Mouse (Mus musculus): ENCODE results near the gene Ffar4. TPM values are rescaled to one million over a fixed set of nuclear protein-coding genes. Genes with fewer than 3 reads are reported as not detected.
A peak's percentile ranks its signal among the peaks of the same experiment; 100 is the strongest.

Gene Ffar4
- polyA plus RNA-seq, 1 experiment: not detected

GRCm38 (mm10) chr19:38075051-38075450 lies 21.8 kb upstream of the Ffar4 start:
- no peak overlapping the region for H3K9ac ChIP-seq (ENCODE audit: low read depth, poor library complexity, severe bottlenecking)
- H3K4me1 ChIP-seq (ENCODE audit: control insufficient read depth, insufficient read depth, low read length): no peaks in the 10 kb centered on the region
- H3K4me3 ChIP-seq (ENCODE audit: low read depth, low read length): no peak overlapping the region
- TF ChIP-seq POLR2A (IDR thresholded peaks at IDR 0.05; ENCODE audit: insufficient read depth, low read length) (no peak), CTCF (IDR thresholded peaks at IDR 0.05; ENCODE audit: low read depth, low read length) (no peak), EP300 (IDR thresholded peaks at IDR 0.05; ENCODE audit: insufficient read depth, low read depth, low read length) (no peak)
- H3K27me3 ChIP-seq (ENCODE audit: control insufficient read depth, insufficient read depth, low read length, poor library complexity, severe bottlenecking): no peaks in the 10 kb centered on the region
- H3K36me3 ChIP-seq (ENCODE audit: control insufficient read depth, insufficient read depth, low read length, poor library complexity, severe bottlenecking): peaks cover 43% of the 10 kb centered on the region
- H3K9me3 ChIP-seq (replicated peaks; ENCODE audit: control insufficient read depth, insufficient read depth, low read length, poor library complexity, severe bottlenecking): no peaks in the 10 kb centered on the region
- H3K27ac ChIP-seq (ENCODE audit: insufficient read depth, low read length): no peak overlapping the region

- Histone ChIP-seq H3K27me3 (ENCODE audit: control insufficient read depth, insufficient read depth, low read length, poor library complexity, severe bottlenecking) (no peaks in the 10 kb centered on the region), H3K4me3 (ENCODE audit: low read depth, low read length) (no peak overlapping the region), H3K27ac (ENCODE audit: insufficient read depth, low read length) (no peak overlapping the region), H3K9me3 (replicated peaks; ENCODE audit: control insufficient read depth, insufficient read depth, low read length, poor library complexity, severe bottlenecking) (no peaks in the 10 kb centered on the region), H3K9ac (ENCODE audit: low read depth, poor library complexity, severe bottlenecking) (no peak overlapping the region), H3K4me1 (ENCODE audit: control insufficient read depth, insufficient read depth, low read length) (no peaks in the 10 kb centered on the region), H3K36me3 (ENCODE audit: control insufficient read depth, insufficient read depth, low read length, poor library complexity, severe bottlenecking) (peaks cover 31% of the 10 kb centered on the region)
- TF ChIP-seq EP300 (IDR thresholded peaks at IDR 0.05; ENCODE audit: insufficient read depth, low read depth, low read length): no peak
- TF ChIP-seq CTCF (IDR thresholded peaks at IDR 0.05; ENCODE audit: low read depth, low read length): peak; percentile 5
Observed at GRCm38 (mm10) chr19:38076251-38076650, 20.6 kb upstream of the Ffar4 start.

GRCm38 (mm10) chr19:38077851-38078540 lies 18.9 kb upstream of the Ffar4 start:
- Histone ChIP-seq H3K4me3 (ENCODE audit: low read depth, low read length) (no peak overlapping the region), H3K9ac (ENCODE audit: low read depth, poor library complexity, severe bottlenecking) (no peak overlapping the region), H3K9me3 (replicated peaks; ENCODE audit: control insufficient read depth, insufficient read depth, low read length, poor library complexity, severe bottlenecking) (no peaks in the 10 kb centered on the region), H3K27me3 (ENCODE audit: control insufficient read depth, insufficient read depth, low read length, poor library complexity, severe bottlenecking) (no peaks in the 10 kb centered on the region), H3K27ac (ENCODE audit: insufficient read depth, low read length) (no peak overlapping the region), H3K4me1 (ENCODE audit: control insufficient read depth, insufficient read depth, low read length) (no peaks in the 10 kb centered on the region), H3K36me3 (ENCODE audit: control insufficient read depth, insufficient read depth, low read length, poor library complexity, severe bottlenecking) (peaks cover 15% of the 10 kb centered on the region)
- TF ChIP-seq CTCF (IDR thresholded peaks at IDR 0.05; ENCODE audit: low read depth, low read length) (no peak), EP300 (IDR thresholded peaks at IDR 0.05; ENCODE audit: insufficient read depth, low read depth, low read length) (no peak), POLR2A (IDR thresholded peaks at IDR 0.05; ENCODE audit: insufficient read depth, low read length) (no peak)

DNA sequence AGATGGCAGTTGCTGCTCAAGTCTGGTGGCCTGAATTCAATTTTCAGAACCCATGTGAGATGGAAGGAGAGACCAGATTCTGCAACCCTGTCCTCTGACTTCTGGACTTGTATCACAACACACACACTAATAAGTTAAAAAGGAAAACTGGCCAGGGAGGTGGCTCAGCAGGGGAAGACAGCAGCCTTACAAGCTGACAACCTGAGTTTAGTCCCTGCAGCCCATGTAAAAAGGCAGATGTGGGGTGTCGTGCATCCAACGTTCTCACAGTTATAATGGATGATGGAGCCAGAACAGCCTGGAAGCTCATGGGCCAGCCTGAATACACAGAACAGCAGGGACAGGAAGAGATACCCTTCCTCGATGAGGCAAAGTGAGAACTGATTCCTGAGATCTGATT lies 15.5 kb upstream of the Ffar4 start:
- no peak overlapping the region for H3K27ac ChIP-seq (ENCODE audit: insufficient read depth, low read length)
- no peak overlapping the region for H3K9ac ChIP-seq (ENCODE audit: low read depth, poor library complexity, severe bottlenecking)
- TF ChIP-seq EP300 (IDR thresholded peaks at IDR 0.05; ENCODE audit: insufficient read depth, low read depth, low read length) (no peak), CTCF (IDR thresholded peaks at IDR 0.05; ENCODE audit: low read depth, low read length) (no peak), POLR2A (IDR thresholded peaks at IDR 0.05; ENCODE audit: insufficient read depth, low read length) (no peak)

DNA sequence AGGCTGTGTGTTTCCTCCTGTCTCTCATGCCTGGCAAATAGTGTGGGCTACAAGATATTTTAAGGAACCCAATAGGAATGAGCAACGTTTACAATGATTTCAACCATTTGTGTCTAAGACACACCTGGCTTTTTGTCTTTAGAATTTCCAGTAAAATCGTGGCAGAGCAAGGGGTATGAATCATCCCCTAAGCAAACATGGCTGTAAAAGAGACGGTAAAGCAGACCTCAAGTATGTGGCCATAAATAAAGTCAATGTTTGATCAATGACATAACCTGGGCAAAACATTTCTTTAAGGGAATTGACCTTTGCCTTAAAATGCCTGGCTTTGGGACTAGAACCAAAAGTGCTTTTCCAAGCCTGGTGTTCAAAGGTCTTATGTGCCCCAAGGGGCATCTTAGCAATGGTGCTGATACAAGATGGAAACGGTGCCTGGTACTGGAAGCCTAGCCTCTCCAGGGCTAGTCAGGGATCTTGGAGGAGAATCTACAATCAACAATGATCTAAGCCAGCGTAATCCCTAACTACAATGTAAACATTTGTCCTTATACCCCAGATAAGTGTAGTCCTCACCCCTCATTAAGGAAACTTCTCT lies 13.8 kb upstream of the Ffar4 start:
- H3K36me3 ChIP-seq (ENCODE audit: control insufficient read depth, insufficient read depth, low read length, poor library complexity, severe bottlenecking): no peaks in the 10 kb centered on the region
- H3K27ac ChIP-seq (ENCODE audit: insufficient read depth, low read length): no peak overlapping the region
- TF ChIP-seq CTCF (IDR thresholded peaks at IDR 0.05; ENCODE audit: low read depth, low read length) (no peak), EP300 (IDR thresholded peaks at IDR 0.05; ENCODE audit: insufficient read depth, low read depth, low read length) (no peak), POLR2A (IDR thresholded peaks at IDR 0.05; ENCODE audit: insufficient read depth, low read length) (no peak)
- H3K4me3 ChIP-seq (ENCODE audit: low read depth, low read length): no peak overlapping the region
- no peaks in the 10 kb centered on the region for H3K4me1 ChIP-seq (ENCODE audit: control insufficient read depth, insufficient read depth, low read length)
- no peaks in the 10 kb centered on the region for H3K9me3 ChIP-seq (replicated peaks; ENCODE audit: control insufficient read depth, insufficient read depth, low read length, poor library complexity, severe bottlenecking)
- H3K27me3 ChIP-seq (ENCODE audit: control insufficient read depth, insufficient read depth, low read length, poor library complexity, severe bottlenecking): no peaks in the 10 kb centered on the region
- H3K9ac ChIP-seq (ENCODE audit: low read depth, poor library complexity, severe bottlenecking): no peak overlapping the region

More for the DNA sequence above, 15.5 kb upstream of the Ffar4 start:
- Histone ChIP-seq H3K36me3 (ENCODE audit: control insufficient read depth, insufficient read depth, low read length, poor library complexity, severe bottlenecking) (no peaks in the 10 kb centered on the region), H3K27me3 (ENCODE audit: control insufficient read depth, insufficient read depth, low read length, poor library complexity, severe bottlenecking) (no peaks in the 10 kb centered on the region), H3K4me1 (ENCODE audit: control insufficient read depth, insufficient read depth, low read length) (no peaks in the 10 kb centered on the region), H3K4me3 (ENCODE audit: low read depth, low read length) (no peak overlapping the region), H3K9me3 (replicated peaks; ENCODE audit: control insufficient read depth, insufficient read depth, low read length, poor library complexity, severe bottlenecking) (no peaks in the 10 kb centered on the region)

GRCm38 (mm10) chr19:38085841-38086240 lies 11.0 kb upstream of the Ffar4 start:
- H3K27me3 ChIP-seq (ENCODE audit: control insufficient read depth, insufficient read depth, low read length, poor library complexity, severe bottlenecking): no peaks in the 10 kb centered on the region
- H3K36me3 ChIP-seq (ENCODE audit: control insufficient read depth, insufficient read depth, low read length, poor library complexity, severe bottlenecking): no peaks in the 10 kb centered on the region
- H3K9me3 ChIP-seq (replicated peaks; ENCODE audit: control insufficient read depth, insufficient read depth, low read length, poor library complexity, severe bottlenecking): no peaks in the 10 kb centered on the region
- TF ChIP-seq CTCF (IDR thresholded peaks at IDR 0.05; ENCODE audit: low read depth, low read length) (no peak), EP300 (IDR thresholded peaks at IDR 0.05; ENCODE audit: insufficient read depth, low read depth, low read length) (no peak), POLR2A (IDR thresholded peaks at IDR 0.05; ENCODE audit: insufficient read depth, low read length) (no peak)
- H3K4me3 ChIP-seq (ENCODE audit: low read depth, low read length): no peak overlapping the region
- no peak overlapping the region for H3K9ac ChIP-seq (ENCODE audit: low read depth, poor library complexity, severe bottlenecking)
- no peaks in the 10 kb centered on the region for H3K4me1 ChIP-seq (ENCODE audit: control insufficient read depth, insufficient read depth, low read length)
- no peak overlapping the region for H3K27ac ChIP-seq (ENCODE audit: insufficient read depth, low read length)
